Mouse (Mus musculus) right cerebral cortex, postnatal 14 days (tissue): ENCODE measurements around the gene Cyp2d12.
"Not testable (repeated sequence)": the region's sequence is repeated elsewhere in the genome, so short reads cannot be mapped to it uniquely, and the experiment has no call there.

Source experiments
- DNase-seq: peaks from one replicate; pipeline ENCODE4 v3.0.0; 2022

Cyp2d12 gene

DNA sequence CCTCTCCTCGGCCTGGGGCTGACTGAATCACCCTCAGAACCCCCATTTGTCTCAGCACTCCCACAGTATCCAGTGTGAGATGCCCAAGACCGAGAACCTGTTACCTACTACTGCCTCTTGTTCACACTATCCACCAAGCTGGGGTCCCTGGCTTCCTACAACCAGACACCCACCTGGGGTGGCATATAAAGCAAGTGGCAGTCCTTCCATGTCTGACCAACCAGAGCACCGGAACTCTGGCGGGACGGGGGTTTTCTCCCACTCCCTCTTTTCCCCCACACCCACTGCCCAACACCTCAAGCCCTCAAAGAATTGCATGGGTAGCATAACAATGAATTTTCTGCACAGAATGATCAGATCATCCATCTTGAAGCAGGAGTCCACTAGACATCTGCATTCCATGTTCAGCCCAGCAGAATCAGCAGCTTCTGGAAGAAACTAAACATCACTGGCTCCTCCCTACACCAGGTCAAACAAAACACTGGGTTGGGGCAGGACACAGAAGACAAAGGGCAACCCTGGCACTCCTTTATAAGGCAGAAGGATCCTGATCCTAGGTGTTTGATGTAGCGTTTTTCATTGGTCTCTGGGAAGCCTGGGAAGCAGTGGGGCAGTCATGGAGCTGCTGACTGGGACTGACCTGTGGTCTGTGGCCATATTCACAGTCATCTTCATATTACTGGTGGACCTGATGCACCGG lies at the start of gene Cyp2d12:
TSS of gene Cyp2d12 (plus strand) at position 542 of the 700 bp plus-strand sequence.
- DNase-seq: no peak

DNA sequence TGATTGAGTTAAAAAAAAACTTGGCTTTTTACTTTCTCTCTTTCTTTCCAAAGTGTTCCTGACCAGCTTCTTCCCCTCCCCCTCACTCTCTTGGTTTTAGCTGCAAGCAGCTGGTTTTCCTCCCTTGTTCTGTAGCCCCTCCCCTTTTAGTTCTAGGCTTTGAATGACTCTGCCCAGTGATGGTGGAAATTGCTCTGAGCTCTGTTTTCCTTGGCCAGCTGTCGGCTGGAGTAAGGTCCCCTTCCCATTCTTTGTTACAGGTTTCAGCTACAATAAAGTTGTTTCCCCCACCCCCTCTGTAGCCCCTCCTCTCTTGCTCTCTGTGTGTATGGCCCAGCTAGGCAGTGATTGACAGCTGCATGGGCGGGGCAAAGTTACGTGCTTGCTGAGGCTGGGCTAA lies 47.9 kb upstream of the Cyp2d12 start:
- DNase-seq: no peak

DNA sequence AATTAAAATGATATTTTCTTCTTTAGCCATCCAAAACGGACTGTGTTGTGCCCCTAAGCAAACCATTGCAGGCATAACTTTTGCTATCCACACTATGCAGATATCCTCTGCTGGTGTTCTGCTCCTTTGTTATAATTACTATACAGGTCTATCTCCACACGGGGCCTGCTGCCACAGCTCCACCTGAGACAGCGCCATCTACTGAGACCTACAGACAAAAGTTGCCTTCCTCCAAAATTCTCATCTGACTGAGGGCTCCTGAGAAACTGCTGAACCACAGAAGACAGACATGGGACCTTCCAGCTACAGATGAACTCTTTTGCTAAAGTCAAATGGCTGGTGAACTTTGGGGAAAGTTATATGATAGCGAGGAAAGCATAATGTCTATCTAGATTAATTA lies 47.1 kb upstream of the Cyp2d12 start:
- DNase-seq: not testable (repeated sequence)

DNA sequence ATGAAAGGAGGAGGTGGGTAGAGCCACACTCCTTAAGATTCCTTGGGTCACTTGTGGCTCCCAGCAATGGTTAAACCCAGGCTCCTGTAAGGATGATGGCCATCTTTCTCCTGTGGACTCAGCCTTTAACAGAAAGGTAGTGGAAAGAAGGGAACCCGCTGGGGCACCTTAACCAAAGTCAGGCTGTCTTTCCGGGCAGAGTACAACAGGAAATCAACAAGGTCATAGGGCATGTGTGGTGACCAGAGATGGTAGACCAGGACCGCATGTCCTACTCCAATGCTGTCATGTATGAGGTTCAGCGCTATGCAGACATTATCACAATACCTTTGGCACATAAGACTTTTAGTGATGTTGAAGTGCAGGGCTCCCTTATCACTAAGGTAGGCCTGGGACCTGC lies 45.4 kb upstream of the Cyp2d12 start:
- not testable (repeated sequence) for DNase-seq

DNA sequence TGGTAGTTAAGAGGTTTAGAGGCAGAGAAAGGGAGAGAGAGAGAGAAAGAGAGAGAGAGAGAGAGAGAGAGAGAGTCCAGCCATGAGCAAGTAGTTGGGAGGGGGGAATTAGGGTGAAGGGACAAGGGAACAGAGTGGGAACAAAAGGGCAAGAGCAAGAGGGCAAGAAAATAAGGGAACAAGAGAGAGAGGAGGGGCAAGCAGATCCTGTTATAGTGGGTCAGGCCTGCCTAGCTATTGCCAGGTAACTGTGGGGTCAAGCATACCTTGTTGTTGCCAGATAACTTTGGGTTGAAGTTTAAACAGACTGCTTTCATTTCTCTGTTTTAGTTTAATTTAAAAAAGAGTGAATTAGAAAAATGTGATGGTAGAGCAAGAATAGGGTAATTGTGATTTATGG lies 44.4 kb upstream of the Cyp2d12 start:
- not testable (repeated sequence) for DNase-seq

DNA sequence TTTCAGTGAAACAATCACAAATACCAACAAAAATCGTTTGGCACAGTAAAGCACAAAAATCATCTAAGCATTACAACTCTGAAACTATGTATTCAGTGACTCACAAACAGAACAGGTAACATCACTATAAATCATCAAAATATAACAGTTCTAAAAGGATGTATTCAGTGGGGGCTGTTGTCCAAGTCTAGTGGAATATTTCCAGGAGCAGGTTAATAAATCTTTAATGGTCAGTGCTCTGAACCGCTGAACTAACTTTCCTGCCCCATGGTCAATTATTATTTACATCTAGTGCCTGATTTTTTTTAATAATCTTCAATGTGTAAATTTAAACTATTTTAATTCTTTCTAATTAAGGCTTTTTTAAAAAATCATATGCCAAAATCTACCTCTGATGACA lies 42.8 kb upstream of the Cyp2d12 start:
- DNase-seq: not testable (repeated sequence)

DNA sequence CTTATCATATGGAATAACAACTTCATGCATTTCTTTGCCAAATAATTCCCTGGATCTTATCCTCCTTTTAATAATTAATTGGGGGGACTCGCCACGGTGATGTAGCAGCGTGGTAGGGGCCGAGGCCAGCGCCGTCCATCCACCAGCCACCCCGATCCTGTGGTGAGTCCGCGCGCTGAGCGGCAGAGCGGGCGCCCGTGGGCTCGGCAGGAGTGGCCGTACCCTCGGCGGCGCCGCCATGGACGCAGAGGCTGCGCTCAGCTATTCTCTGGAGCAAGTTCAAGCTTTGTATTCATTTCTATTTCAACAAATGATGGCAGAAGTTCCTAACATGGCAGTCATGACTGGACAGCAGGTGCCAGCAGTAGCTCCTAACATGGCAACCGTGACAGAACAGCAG lies 38.7 kb upstream of the Cyp2d12 start:
- not testable (repeated sequence) for DNase-seq

DNA sequence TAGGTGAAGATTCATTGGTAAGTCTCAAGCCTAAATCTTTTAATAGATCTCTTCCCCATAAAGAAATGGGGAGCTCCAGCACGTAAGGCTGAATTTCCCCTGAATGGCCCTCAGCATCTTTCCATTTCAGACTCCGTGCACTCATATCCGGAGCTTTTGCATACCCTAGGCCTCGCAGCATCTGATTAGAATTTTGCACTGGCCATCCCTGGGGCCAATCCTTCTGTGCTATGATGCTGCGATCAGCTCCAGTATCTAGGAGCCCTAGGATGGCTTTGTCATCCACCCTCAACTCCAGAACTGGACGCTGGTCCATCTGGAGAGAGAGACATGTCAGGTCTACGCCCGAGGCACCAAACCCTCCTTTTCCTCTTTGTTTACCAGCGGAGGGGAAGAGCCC lies 27.5 kb upstream of the Cyp2d12 start:
- not testable (repeated sequence) for DNase-seq

DNA sequence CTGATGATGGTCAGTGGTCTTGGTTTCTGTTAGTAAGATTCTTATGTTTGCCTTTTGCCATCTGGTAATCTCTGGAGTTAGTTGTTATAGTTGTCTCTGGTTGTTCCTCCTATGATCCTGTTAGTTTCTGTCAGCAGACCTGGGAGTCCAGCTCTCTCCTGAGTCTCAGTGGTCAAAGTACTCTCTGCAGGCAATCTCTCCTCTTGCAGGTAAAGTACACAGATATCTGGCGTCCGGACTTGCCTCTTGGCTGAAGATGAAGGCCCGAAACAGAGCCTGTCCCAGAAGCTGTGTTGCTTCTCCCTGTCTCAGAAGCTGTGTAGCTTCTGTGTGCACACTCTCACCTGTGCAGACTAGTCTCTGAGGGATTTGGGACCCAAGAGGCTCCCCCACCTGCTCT lies 22.2 kb upstream of the Cyp2d12 start:
- DNase-seq: not testable (repeated sequence)

DNA sequence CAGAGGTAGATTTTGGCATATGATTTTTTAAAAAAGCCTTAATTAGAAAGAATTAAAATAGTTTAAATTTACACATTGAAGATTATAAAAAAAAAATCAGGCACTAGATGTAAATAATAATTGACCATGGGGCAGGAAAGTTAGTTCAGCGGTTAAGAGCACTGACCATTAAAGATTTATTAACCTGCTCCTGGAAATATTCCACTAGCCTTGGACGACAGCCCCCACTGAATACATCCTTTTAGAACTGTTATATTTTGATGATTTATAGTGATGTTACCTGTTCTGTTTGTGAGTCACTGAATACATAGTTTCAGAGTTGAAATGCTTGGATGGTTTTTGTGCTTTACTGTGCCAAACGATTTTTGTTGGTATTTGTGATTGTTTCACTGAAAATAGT lies 11.9 kb upstream of the Cyp2d12 start:
- DNase-seq: not testable (repeated sequence)

DNA sequence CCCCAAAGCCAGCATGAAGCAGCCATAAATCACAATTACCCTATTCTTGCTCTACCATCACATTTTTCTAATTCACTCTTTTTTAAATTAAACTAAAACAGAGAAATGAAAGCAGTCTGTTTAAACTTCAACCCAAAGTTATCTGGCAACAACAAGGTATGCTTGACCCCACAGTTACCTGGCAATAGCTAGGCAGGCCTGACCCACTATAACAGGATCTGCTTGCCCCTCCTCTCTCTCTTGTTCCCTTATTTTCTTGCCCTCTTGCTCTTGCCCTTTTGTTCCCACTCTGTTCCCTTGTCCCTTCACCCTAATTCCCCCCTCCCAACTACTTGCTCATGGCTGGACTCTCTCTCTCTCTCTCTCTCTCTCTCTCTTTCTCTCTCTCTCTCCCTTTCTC lies 10.3 kb upstream of the Cyp2d12 start:
- not testable (repeated sequence) for DNase-seq

DNA sequence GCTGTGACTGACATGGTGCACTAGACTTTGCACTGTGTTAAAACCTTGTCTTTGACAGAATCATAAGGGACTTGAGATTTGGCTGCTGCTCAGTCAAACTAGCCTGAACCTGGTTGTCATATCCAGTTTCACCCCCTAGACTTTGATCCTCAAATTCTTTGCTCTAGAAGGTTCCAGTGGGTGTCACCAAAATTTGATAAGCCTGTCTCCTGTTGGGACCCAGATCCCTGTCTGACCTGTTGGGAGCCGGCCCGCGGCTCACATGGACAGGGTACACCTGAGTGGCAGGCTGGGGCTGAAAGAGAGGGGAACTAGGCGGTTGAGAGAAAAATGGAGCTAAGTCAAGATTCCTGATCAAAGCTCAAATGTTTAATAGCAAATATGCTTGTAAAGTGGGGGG lies 7.1 kb upstream of the Cyp2d12 start:
- not testable (repeated sequence) for DNase-seq

DNA sequence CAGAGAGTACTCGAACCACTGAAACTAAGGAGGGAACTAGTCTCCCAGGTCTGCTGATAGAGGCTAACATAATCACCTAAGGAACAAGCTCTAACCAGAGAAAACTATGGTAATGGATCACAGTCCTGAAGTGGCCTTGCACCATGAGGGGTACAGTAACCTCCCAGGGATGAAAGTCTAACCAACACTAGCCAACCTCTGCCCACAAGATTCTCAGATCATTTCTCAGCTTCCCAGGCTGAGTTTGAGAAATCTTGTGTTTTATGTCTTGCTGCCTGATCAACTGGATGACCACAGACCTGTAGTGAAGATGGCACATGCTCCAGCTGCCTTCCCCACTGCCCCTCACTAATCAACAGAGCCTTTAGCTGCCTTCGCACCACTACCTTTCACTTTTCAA lies 1.7 kb upstream of the Cyp2d12 start:
- not testable (repeated sequence) for DNase-seq

DNA sequence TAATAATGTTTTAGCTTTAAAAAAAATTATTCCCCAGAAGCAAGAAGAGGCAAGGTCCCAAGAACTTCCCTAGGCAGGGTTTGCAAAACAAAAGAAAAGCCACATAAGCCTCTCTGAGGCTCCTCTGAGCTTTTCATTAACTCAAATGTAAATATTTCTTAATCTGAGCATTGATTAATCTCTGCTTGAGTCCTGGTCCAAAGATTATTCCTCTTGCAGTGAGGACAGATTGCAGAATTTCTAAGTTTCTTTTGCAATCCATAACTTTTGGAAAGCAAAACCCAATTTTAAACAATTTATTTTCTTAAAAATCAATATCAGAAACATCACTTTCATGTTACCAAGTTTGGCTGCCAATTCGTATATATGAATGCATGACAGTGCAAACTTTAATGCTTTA lies 18.0 kb downstream of the Cyp2d12 start:
- no peak for DNase-seq

DNA sequence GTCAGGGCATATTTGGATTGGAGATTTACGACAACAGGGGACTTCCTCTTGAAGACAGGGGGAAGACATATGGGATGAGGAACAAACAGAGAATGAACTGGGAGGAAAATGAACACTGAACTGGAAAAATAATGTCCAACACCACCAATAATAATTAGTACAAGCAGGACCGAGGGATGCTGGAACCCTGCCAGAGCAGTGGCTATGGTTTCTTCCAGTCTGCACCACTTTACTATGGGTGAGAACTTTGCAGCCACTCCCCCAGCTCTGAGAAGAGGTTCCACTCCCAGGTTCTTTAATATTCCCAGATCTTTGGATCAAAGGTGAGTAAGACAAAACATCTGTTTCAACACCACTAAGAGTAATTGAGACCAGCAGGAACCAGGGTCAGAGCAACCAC lies 24.2 kb downstream of the Cyp2d12 start:
- no peak for DNase-seq

DNA sequence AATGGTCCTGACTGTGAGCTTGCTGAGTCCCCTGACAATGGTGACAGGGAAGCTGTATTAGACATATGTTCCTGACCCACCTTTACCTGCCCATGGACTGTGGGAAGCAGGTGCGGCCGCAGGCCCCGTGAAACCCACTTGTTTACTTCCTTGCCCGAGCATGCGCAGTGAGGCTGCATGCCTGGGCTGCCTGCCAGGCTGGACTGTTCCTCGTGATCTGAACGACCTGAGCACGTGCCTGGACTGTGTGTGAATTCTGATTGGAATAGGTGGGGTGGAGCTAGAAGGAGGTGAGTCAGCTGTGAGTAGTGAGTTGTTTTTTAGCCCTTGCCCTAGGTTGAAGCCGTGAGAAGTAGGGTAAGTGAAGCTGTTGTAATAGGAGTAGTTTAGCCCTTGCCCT lies 27.7 kb downstream of the Cyp2d12 start:
- no peak for DNase-seq
